Mouse (Mus musculus) hindbrain, postnatal 0 days (tissue): Measurements from ENCODE around the gene Fam161a. TPM values are rescaled to one million over a fixed set of nuclear protein-coding genes. Genes with fewer than 3 reads are reported as not detected.
"Not testable (repeated sequence)": the region's sequence is repeated elsewhere in the genome, so short reads cannot be mapped to it uniquely, and the experiment has no call there.

Source experiments
- ATAC-seq: fragments of 200-750 bp; cut with Nextera tagmentation; 2 replicates; pipeline ENCODE4 v1.8.0; 2017; ENCODE audit warnings: mild to moderate bottlenecking, moderate TSS enrichment, moderate library complexity
- DNase-seq: peaks from one replicate; pipeline ENCODE4 v3.0.0-alpha.2; 2015; ENCODE audit warnings: low spot score
- H3K27ac ChIP-seq: fragments of 300-500 bp; sonication (generic); 2 replicates; pipeline ENCODE4 v1.5.1; 2014; ENCODE audit warnings: mild to moderate bottlenecking
- H3K27me3 ChIP-seq: fragments of 300-500 bp; sonication (generic); 2 replicates; pipeline ENCODE4 v1.6.1; 2014; ENCODE audit warnings: low read length, mixed read lengths; ENCODE audit not compliant: insufficient read depth
- H3K36me3 ChIP-seq: fragments of 300-500 bp; sonication (generic); 2 replicates; pipeline ENCODE4 v1.6.1; 2014; ENCODE audit warnings: low read length, mixed read lengths; ENCODE audit not compliant: insufficient read depth
- H3K4me1 ChIP-seq: fragments of 300-500 bp; sonication (generic); 2 replicates; pipeline ENCODE4 v1.6.1; 2014; ENCODE audit warnings: antibody characterized with exemption, low read length, mixed read lengths; ENCODE audit not compliant: insufficient read depth
- H3K4me2 ChIP-seq: fragments of 300-500 bp; sonication (generic); 2 replicates; pipeline ENCODE4 v1.6.1; 2014; ENCODE audit warnings: low read depth, mild to moderate bottlenecking, low read length, moderate library complexity, mixed read lengths
- H3K4me3 ChIP-seq: fragments of 300-500 bp; sonication (generic); 2 replicates; pipeline ENCODE4 v1.5.1; 2014; ENCODE audit warnings: low read length
- H3K9ac ChIP-seq: fragments of 300-500 bp; sonication (generic); replicated peaks from 2 replicates; pipeline ENCODE4 v1.6.1; 2014; ENCODE audit warnings: mild to moderate bottlenecking, low read length, moderate library complexity, mixed read lengths
- H3K9me3 ChIP-seq: fragments of 300-500 bp; sonication (generic); 2 replicates; pipeline ENCODE4 v1.6.1; 2016; ENCODE audit warnings: low read length, mixed read lengths
- CTCF ChIP-seq: IDR thresholded peaks from 2 replicates; pipeline ENCODE4 v1.5.1; 2016; ENCODE audit warnings: antibody characterized with exemption, control low read depth, low read depth
- WGBS: fragments of 180-500 bp; shearing (Covaris S2); extraction: QIAGEN DNeasy Blood & Tissue Kit; methylation state at CpG from one replicate; pipeline ENCODE4 v1.1.7; 2014; 5-methylcytosine and 5-hydroxymethylcytosine counted together
- polyA plus RNA-seq: library from polyadenylated mRNA; unstranded; fragments of >200 nt; fragmentation: Nextera tagmentation; extraction: Ambion mirVana; gene quantifications from 2 replicates; pipeline ENCODE4 v1.2.1, GENCODE M21; 2015
- total RNA-seq: library from RNA; depleted of rRNA; stranded (reverse); fragments of >200 nt; gene quantifications from 2 replicates; pipeline ENCODE4 v1.2.3, GENCODE M21; 2014

The Fam161a gene
- total and polyA plus RNA-seq, 2 experiments from 2014 or later: 6.8 to 10.7 TPM

- 42% methylated on average over 20 of the region's 20 CpGs for WGBS
- Histone ChIP-seq H3K27me3 (no peaks in the 10 kb centered on the region), H3K9me3 (no peaks in the 10 kb centered on the region), H3K4me2 (peak overlapping the region; percentile 23), H3K4me1 (no peaks in the 10 kb centered on the region), H3K27ac (no peak overlapping the region), H3K4me3 (no peak overlapping the region), H3K36me3 (no peaks in the 10 kb centered on the region), H3K9ac (no peak overlapping the region)
- 0 out of 2 replicates have a peak, but pooled peaks have one; percentile 10 for ATAC-seq
- TF ChIP-seq CTCF: no peak
- DNase-seq: no peak
Observed at GRCm38 (mm10) chr11:23047663-23048582, 40.6 kb downstream of the Fam161a start.

- ATAC-seq (no peak), DNase-seq (no peak)
- no peak for TF ChIP-seq CTCF
- Histone ChIP-seq H3K9ac (no peak overlapping the region), H3K4me2 (no peak overlapping the region), H3K9me3 (no peaks in the 10 kb centered on the region), H3K27ac (no peak overlapping the region), H3K4me1 (no peaks in the 10 kb centered on the region), H3K4me3 (no peak overlapping the region), H3K27me3 (no peaks in the 10 kb centered on the region), H3K36me3 (no peaks in the 10 kb centered on the region)
Observed at GRCm38 (mm10) chr11:23049642-23050041, 42.3 kb downstream of the Fam161a start.

GRCm38 (mm10) chr11:23052353-23052752, 45.0 kb downstream of the Fam161a start:
- 68% methylated on average over 4 of the region's 4 CpGs for WGBS
- Histone ChIP-seq H3K9me3 (no peaks in the 10 kb centered on the region), H3K4me2 (no peak overlapping the region), H3K4me1 (no peaks in the 10 kb centered on the region), H3K36me3 (no peaks in the 10 kb centered on the region), H3K4me3 (no peak overlapping the region), H3K27ac (no peak overlapping the region), H3K9ac (no peak overlapping the region), H3K27me3 (no peaks in the 10 kb centered on the region)
- TF ChIP-seq CTCF: no peak
- no peak for ATAC-seq
- no peak for DNase-seq

- Histone ChIP-seq H3K9ac (no peak overlapping the region), H3K27ac (no peak overlapping the region), H3K27me3 (no peaks in the 10 kb centered on the region), H3K36me3 (no peaks in the 10 kb centered on the region), H3K4me1 (no peaks in the 10 kb centered on the region), H3K4me2 (no peak overlapping the region), H3K9me3 (no peaks in the 10 kb centered on the region), H3K4me3 (no peak overlapping the region)
- TF ChIP-seq CTCF: no peak
- 81% methylated on average over 6 of the region's 6 CpGs for WGBS
- no peak for DNase-seq
- no peak for ATAC-seq
Observed at GRCm38 (mm10) chr11:23063153-23063552, 55.8 kb downstream of the Fam161a start.

- TF ChIP-seq CTCF: no peak
- WGBS: 58% methylated on average over 3 of the region's 3 CpGs
- no peaks in the 10 kb centered on the region for H3K9me3 ChIP-seq
- no peak overlapping the region for H3K27ac ChIP-seq
- no peaks in the 10 kb centered on the region for H3K27me3 ChIP-seq
- H3K4me1 ChIP-seq: no peaks in the 10 kb centered on the region
- ATAC-seq (no peak), DNase-seq (no peak)
- no peaks in the 10 kb centered on the region for H3K36me3 ChIP-seq
- H3K4me3 ChIP-seq: no peak overlapping the region
- no peak overlapping the region for H3K9ac ChIP-seq
- H3K4me2 ChIP-seq: no peak overlapping the region
Observed at GRCm38 (mm10) chr11:23063857-23064256, 56.5 kb downstream of the Fam161a start.

GRCm38 (mm10) chr11:23064276-23064675, 56.9 kb downstream of the Fam161a start:
- not testable (repeated sequence) for DNase-seq, H3K4me1 ChIP-seq, H3K27me3 ChIP-seq, H3K36me3 ChIP-seq, ATAC-seq, H3K4me3 ChIP-seq, H3K27ac ChIP-seq, H3K9ac ChIP-seq, H3K4me2 ChIP-seq, H3K9me3 ChIP-seq
- WGBS: 35% methylated on average over 3 of the region's 3 CpGs

- H3K4me1 ChIP-seq: no peaks in the 10 kb centered on the region
- H3K4me2 ChIP-seq: no peak overlapping the region
- 91% methylated on average over 2 of the region's 2 CpGs for WGBS
- H3K36me3 ChIP-seq: no peaks in the 10 kb centered on the region
- no peaks in the 10 kb centered on the region for H3K27me3 ChIP-seq
- ATAC-seq (no peak), DNase-seq (no peak)
- no peak overlapping the region for H3K4me3 ChIP-seq
- no peaks in the 10 kb centered on the region for H3K9me3 ChIP-seq
- no peak overlapping the region for H3K27ac ChIP-seq
- H3K9ac ChIP-seq: no peak overlapping the region
- no peak for TF ChIP-seq CTCF
Observed at GRCm38 (mm10) chr11:23065167-23065668, 57.9 kb downstream of the Fam161a start.
